Mouse (Mus musculus) stomach, embryonic 16.5 days (tissue): ENCODE measurements around the gene Plekho1. TPM values are rescaled to one million over a fixed set of nuclear protein-coding genes. Genes with fewer than 3 reads are reported as not detected.

Source experiments
- polyA plus RNA-seq: library from polyadenylated mRNA; unstranded; fragments of >200 nt; fragmentation: Nextera tagmentation; extraction: Ambion mirVana; gene quantifications from 2 replicates; pipeline ENCODE4 v1.2.1, GENCODE M21; 2015

The Plekho1 gene
- polyA plus RNA-seq, 1 experiment from 2014 or later, result 25.7 TPM

Other genes starting within 250 kb of the Plekho1 start
- gene Tars2, start 235.8 kb downstream of the Plekho1 start, polyA plus RNA-seq, result 48.1 and 52.1 TPM in 2 replicates
- 18.8 and 20.3 TPM in 2 replicates for gene Rprd2, start 177.1 kb downstream of the Plekho1 start, polyA plus RNA-seq
- gene Prpf3, start 140.1 kb downstream of the Plekho1 start, polyA plus RNA-seq, result 41.1 and 44.8 TPM in 2 replicates
- gene Mrps21, start 124.5 kb downstream of the Plekho1 start, polyA plus RNA-seq, result 290 and 321 TPM in 2 replicates
- 3.8 and 5.2 TPM in 2 replicates for gene Ciart, start 113.8 kb downstream of the Plekho1 start, polyA plus RNA-seq
- gene BC028528, start 104.0 kb downstream of the Plekho1 start, polyA plus RNA-seq, result 28.8 and 30.0 TPM in 2 replicates
- 33.9 and 34.6 TPM in 2 replicates for gene Aph1a, start 102.0 kb downstream of the Plekho1 start, polyA plus RNA-seq
- 2.4 and 2.9 TPM in 2 replicates for gene Car14, start 91.3 kb downstream of the Plekho1 start, polyA plus RNA-seq
- 156 and 167 TPM in 2 replicates for gene Anp32e, start 66.8 kb downstream of the Plekho1 start, polyA plus RNA-seq
- gene Vps45, start 62.5 kb upstream of the Plekho1 start, polyA plus RNA-seq, result 31.7 and 39.6 TPM in 2 replicates
- 11.8 and 13.1 TPM in 2 replicates for gene Otud7b, start 108.5 kb upstream of the Plekho1 start, polyA plus RNA-seq
- 19.4 and 21.2 TPM in 2 replicates for gene Mtmr11, start 166.0 kb upstream of the Plekho1 start, polyA plus RNA-seq
- 124 and 125 TPM in 2 replicates for gene Sf3b4, start 176.3 kb upstream of the Plekho1 start, polyA plus RNA-seq
- 4.1 and 4.4 TPM in 2 replicates for gene Sv2a, start 185.2 kb upstream of the Plekho1 start, polyA plus RNA-seq
- 46.8 and 50.0 TPM in 2 replicates for gene Bola1, start 223.7 kb upstream of the Plekho1 start, polyA plus RNA-seq
- gene Hist2h2ab, start 223.9 kb upstream of the Plekho1 start, polyA plus RNA-seq, result 0.92 TPM in 1 of 2 replicates, not detected in the other
- gene Hist2h2ac, start 224.9 kb upstream of the Plekho1 start, polyA plus RNA-seq, result 2.9 and 6.3 TPM in 2 replicates
- gene Hist2h2be, start 225.1 kb upstream of the Plekho1 start, polyA plus RNA-seq, result 9.3 and 10.6 TPM in 2 replicates
- 2.6 TPM in 1 of 2 replicates, not detected in the other for gene Hist2h3c2, start 243.1 kb upstream of the Plekho1 start, polyA plus RNA-seq
- gene Hist2h2aa2, start 244.3 kb upstream of the Plekho1 start, polyA plus RNA-seq, result 49.4 and 53.3 TPM in 2 replicates
- gene Hist2h2aa1, start 249.5 kb upstream of the Plekho1 start, polyA plus RNA-seq, result 19.4 and 20.8 TPM in 2 replicates